Mouse (Mus musculus) myocyte (in vitro differentiated cells): ENCODE measurements around the gene Nkapl.

Experiments
- CEBPB ChIP-seq: IDR thresholded peaks from 2 replicates; pipeline ENCODE4 v1.6.1; 2011; ENCODE audit warnings: mild to moderate bottlenecking, moderate library complexity; ENCODE audit not compliant: poor library complexity, insufficient read depth, severe bottlenecking
- MYOD1 ChIP-seq, 3 experiments: IDR thresholded peaks; one replicate each; pipeline ENCODE4 v1.6.1; 2011; ENCODE audit warnings: control low read depth in 2 of 3, low read depth in 2 of 3, mild to moderate bottlenecking in 2 of 3, moderate library complexity in 1 of 3; ENCODE audit not compliant: insufficient read length in 2 of 3, control insufficient read depth in 1 of 3
- POLR2A ChIP-seq: IDR thresholded peaks from one replicate; pipeline ENCODE4 v1.6.1; 2011; ENCODE audit warnings: low read depth, mild to moderate bottlenecking, control low read depth, moderate library complexity; ENCODE audit not compliant: insufficient read length
- TCF12 ChIP-seq: IDR thresholded peaks from one replicate; pipeline ENCODE4 v1.6.1; 2011; ENCODE audit warnings: mild to moderate bottlenecking, control low read depth; ENCODE audit not compliant: poor library complexity, insufficient read depth, severe bottlenecking
- TCF3 ChIP-seq: IDR thresholded peaks from one replicate; pipeline ENCODE4 v1.6.1; 2011; ENCODE audit warnings: low read depth, control low read depth; ENCODE audit not compliant: insufficient read length
- USF1 ChIP-seq: IDR thresholded peaks from one replicate; pipeline ENCODE4 v1.6.1; 2011; ENCODE audit warnings: low read depth, mild to moderate bottlenecking, control low read depth, moderate library complexity

DNA sequence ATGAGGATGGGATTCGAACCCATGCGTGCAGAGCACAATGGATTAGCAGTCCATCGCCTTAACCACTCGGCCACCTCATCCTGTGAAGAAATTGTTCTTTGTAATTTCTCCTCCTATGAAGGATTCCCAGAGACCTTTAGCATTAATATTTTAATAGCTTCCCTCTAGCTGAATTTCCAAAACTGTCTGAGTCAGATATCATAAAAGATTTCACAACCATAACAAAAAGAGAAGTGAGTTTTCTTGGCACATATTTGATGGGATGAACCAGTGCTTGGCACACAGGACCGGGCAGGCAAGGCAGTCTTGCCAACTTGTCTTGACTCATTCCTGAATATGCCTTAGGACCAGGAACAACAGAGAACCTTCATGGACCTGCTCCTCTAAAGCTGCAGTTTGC is 24.5 kb upstream of the Nkapl start:
- TF ChIP-seq POLR2A (no peak), USF1 (no peak), CEBPB (0 out of 2 replicates have a peak, but pooled peaks have one; percentile 9), MYOD1 (IDR thresholded peaks at IDR 0.05; ENCODE audit: control insufficient read depth in 1 of 3, insufficient read length in 2 of 3, low read depth in 2 of 3) (no peak), TCF3 (no peak), TCF12 (no peak)
